Mouse (Mus musculus) fat pad, adult 2 months (tissue): ENCODE results near the gene Pknox1.
A peak's percentile ranks its signal among the peaks of the same experiment; 100 is the strongest.
"Not testable (repeated sequence)": the region's sequence is repeated elsewhere in the genome, so short reads cannot be mapped to it uniquely, and the experiment has no call there.

ENCODE experiments used
- DNase-seq: peaks from one replicate; pipeline ENCODE4 v3.0.0-alpha.2; 2011; ENCODE audit warnings: low read depth, low spot score; ENCODE audit errors: extremely low read depth

Pknox1 gene

DNA sequence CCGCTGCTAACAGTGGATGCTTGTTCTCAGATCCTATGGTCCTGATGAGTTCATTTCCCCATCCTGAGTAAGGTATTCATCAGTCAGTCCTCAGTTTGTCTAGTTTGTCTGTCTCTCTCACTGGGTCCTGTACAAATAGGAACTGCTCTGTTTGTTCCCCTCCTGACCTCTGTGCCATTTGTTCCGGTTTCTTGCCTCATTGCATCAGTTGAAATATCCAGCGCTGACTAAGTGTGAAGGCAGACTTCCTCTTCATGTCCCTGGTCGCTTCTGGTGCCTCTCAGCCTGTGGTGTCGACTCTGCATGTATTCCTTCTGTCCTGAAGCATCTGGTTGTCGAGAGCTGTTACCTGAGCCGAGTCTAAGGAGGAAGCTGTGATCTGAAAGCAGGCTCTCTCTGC, 30.1 kb downstream of the Pknox1 start:
- DNase-seq, result no peak

DNA sequence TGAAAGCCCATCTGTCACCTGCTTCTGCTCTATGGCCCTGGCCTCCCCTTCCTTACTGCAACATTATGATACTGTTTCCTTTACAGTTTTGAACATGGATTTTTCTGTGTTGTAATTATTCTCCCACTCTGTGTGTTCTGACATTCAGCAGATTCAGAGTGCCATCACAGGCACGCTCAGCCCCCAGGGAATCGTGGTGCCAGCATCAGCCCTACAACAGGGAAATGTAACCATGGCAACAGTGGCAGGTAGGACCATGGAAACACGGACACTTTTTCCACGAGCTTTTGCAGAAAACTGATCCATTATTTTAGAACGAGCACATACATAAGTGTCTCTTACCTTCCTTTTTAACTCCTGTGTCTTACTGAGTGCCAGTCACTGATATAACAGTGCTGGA, 30.5 kb downstream of the Pknox1 start:
- no peak for DNase-seq

DNA sequence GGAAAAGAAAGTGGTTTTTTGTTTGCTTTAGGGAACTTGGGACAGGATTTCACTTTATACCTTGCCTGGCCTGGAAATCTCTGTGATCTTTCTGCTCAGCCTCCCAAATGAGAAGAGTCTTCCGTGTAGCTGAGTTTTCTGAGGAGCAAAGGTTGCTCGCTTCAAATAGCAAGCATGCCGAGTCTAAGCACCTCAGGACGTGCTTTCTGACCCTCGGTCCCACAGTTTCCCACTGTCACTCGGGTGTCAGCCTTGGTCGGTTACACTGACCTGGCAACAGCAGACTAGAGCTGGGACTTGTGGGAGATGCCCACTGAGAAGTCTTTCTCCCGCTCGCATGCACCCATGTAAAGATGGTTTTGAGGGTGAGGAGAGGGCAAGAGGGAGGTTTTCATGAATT, 33.4 kb downstream of the Pknox1 start:
- no peak for DNase-seq

DNA sequence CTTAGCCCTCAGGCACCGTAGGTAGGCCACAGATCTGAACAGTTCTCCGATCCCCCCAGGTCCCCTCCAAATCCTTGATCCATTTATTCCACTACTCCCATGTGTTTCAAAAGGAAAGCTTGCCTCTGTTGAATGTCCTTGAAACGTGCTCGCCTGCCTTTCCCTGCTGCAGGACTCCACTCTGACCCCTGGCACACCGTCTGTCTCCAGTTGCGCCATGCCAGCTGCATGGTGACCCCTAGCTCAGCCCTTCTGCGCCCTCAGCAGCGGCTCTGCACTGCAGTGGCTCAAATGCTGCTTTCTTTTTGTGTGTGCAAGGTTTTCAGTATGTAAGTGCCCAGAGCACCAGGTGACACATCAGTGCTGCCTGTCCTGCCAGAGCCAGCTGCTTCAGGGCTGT, 34.1 kb downstream of the Pknox1 start:
- DNase-seq, result no peak

DNA sequence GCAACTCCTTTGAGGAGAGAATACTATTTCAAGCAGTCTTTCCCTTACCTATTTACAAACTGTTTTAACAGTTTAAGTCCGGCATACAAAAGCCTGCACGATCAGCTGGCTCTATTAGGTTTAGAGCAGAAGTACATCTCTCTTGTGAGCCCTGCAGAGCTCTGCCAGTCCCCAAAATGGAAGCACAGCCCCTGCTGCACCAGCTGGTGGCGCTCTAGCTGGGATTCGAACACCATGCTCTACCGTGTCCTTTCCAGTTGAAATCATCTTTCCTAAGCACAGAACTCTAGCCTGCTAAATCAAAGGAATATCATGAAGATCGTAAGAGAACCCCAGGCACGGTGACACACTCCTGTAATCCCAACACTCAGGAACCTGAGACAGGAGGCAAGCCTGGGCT, 41.9 kb downstream of the Pknox1 start:
- DNase-seq, result no peak

DNA sequence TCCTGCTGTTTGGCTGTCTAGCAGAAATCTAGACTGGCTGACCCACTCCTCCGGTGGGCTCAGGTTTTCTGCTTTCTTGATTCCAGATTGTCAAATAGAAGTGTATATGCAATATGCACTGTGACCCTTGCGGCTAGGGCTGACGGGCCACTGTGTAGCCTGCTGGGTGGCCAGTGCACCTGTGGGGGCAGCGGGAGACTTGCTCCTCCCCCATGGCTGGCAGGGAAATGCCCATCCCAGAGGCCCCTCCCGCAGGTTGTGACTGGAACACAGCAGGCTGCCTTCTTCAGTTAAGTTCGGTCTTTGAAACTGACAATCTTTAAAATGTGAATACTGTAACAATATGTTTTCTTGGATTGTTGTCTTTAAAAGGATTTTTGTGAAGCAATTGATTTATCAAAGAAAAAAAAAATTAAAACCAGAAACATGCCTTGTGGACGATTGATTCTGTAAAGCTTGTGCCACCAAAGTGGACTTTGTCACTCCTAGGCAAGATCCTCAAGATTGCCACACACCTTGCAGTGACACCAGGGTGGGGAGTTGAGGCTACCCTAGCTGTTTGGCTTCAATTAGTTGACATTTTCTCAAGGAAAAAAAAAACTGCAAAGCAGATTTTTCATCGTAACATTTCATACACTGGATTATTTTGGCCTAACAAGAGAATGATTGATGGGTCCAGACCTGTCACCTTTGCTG, 42.9 kb downstream of the Pknox1 start:
- DNase-seq, result no peak

DNA sequence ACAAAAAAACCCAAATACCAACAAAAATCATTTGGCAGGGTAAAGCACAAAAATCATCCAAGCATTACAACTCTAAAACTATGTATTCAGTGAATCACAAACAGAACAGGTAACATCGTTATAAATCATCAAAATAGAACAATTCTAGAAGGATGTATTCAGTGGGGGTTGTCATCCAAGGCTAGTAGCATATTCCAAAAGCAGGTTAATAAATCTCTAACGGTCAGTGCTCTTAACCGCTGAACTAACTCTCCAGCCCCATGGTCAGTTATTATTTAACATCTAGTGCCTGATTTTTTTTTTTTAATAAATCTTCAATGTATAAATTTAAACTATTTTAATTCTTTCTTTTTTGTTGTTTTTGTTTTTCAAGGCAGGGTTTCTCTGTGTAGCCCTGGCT, 44.6 kb downstream of the Pknox1 start:
- not testable (repeated sequence) for DNase-seq

DNA sequence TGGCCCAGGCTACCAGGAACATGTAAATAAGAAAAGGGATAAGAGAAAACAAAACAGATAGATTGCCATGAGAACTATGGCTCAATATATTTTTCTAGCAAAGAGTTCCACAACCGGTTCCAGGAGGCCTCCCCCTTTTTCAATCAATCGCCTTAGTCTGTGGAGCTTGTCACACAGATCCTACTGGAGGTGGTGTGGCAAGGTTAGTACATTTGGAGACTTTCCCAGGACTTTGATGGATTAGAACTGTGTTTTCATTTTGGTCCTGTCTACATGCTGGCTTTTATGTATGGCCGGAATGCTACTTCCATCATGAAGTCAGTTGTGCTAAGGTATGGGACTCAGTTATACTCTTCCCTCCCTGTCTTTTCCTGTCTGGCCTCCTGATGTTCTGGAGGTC, 45.4 kb downstream of the Pknox1 start:
- no peak for DNase-seq

DNA sequence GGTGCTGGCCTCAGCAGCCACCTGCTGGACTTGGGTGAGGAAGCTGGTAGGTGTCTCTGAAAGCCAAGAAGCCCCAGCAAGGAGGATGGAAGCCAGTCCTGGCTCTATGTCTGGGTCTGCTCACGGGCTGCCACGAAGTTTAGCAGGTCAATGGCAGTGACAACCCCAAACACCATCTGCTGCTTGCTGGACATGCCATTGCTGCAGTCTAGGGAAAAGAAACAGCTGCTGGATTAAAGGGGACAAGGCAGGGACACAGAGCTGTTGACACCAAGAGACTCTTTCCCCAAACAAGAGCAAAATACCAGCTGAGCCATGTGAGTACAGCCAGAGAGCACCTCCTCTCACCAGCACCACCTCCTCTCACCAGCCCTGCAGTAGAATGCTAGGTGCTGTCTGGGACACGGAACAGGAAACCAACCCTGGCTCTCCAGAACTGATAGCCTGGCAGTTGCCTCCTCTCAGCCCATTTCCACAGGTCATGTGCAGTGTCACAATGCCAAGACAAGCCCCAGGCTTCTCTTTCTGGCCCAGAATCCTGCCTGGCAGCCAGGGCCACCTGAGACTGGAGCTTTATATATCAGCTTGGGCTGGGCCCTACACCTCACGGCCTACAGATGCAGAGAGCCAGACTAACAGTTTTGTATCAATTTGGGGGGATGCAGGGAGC, 48.7 kb downstream of the Pknox1 start:
- DNase-seq, result no peak

DNA sequence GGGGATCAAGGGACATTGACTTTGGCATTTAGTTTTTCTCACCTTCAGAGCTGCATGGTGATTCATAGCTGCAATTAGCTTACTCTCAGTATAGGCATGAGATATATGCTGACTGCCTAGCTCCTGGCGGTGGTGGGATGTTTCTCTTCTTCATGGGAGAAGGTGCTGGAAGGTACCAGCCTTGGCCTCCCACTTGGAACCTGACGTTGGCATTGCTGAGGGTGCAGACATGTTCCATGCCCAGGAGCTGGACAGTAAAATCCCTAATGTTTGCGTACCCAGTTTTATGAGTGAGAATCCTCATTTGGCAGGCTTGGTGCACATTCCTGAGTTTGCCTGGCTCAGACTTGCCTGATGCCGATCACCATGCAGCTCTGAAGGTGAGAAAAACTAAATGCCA, 58.6 kb downstream of the Pknox1 start:
- DNase-seq, result peak; percentile 92

DNA sequence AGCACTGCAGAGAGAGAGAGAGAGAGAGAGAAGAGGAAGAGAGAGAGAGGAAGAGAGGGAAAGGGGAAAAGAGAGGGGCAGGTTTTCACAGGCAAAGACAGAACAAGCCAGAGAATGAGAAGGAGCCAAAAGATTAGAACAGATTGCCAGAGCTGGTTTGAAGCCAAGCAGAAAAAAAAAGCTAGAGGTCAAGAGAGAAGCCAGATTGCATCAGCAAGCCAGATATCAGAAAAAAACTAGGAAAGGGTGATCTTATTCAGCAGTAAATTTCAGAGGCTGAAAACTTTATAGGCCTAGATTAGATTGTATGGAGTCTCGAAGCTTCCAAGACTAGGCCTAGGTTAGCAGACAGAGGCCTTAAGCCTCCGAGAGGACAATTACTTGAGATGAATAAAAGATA, 63.4 kb downstream of the Pknox1 start:
- no peak for DNase-seq

DNA sequence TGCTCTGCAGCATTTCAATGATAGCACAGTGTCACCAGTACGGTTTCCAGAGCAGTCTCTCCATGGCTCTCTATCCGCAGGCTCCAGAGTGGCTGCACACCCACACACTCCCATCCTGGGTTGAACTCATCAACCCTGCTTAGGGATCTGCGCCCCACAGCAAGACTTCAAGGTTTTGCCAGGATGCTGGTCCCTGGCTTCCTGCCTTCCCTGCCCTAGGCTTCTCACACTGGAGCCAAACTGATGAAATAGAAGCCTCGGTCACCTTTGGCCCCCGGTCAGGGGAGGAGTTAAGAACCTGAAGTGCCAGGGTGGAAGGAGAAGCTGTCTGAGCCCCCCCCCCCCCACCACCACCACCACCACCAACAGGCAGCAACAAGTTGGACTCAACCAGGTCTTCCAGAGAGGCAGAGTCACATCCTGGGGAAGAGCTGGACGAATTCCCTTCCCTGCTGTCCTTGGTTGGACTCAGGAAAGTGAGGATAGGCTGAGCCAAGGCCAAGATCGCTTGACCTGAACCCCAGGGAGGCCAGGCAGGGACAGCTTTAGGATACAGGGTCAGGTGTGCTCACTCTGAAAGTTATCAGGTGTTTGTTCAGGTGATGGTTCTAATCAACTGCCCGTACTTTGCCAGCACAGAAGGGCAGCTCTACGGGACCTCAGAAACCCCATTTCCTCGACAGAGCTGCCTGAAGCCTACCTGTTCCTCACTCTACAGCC, 66.7 kb downstream of the Pknox1 start:
- no peak for DNase-seq

DNA sequence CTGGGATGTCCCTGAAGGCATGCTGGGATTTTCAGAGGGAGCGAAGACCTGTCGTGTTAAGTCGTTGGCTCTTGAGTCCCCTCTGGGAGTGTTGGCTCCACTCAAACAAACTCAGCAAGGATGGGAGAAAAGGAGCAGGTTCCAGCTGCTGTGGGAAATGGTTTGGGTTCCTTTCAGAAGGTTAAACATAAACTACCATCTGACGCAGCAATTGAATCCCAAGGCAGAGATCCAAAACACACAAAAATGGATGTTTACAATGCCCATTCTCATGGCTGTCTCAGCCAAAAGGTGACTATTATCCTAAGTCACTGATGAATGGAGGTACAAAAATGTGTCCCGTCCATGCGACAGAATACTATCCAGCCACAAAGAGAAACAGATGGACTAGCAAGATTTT, 68.5 kb downstream of the Pknox1 start:
- DNase-seq, result no peak

DNA sequence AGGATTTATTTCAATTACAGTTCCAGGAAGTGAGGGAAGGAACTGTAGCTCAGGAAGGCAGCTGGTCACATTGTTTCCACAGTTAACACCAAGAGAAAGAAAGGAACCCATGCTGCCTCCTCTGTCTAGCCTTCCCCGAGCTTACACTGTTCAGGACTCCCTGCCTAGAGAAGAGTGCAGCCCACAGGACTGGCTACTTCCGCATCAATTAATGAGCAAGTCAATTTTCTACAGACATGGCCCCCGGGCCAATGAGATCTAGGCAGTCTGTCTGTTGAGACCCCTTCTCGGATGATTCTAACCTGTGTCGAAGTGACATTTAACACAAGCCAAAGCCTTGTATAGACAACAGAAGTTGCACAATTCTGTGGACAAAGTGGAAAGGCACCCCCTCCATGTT, 70.4 kb downstream of the Pknox1 start:
- no peak for DNase-seq

DNA sequence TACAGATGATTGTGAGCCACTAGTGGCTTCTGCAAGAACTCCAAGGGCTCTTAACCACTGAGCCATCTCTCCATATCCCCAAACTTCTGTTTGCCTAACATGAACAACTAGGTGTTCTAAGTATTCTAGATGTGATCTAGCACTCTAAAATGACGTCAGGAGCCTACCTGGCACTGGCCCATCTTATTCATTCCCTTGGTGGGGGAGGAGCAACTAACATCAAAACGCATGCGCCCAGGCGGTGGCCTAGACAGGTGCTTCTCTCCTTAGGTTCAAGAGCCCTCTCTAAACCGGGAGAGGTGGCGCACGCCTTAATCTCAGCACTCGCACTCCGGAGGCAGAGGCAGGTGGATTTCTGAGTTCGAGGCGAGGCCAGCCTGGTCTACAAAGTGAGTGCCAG, 71.2 kb downstream of the Pknox1 start:
- no peak for DNase-seq

DNA sequence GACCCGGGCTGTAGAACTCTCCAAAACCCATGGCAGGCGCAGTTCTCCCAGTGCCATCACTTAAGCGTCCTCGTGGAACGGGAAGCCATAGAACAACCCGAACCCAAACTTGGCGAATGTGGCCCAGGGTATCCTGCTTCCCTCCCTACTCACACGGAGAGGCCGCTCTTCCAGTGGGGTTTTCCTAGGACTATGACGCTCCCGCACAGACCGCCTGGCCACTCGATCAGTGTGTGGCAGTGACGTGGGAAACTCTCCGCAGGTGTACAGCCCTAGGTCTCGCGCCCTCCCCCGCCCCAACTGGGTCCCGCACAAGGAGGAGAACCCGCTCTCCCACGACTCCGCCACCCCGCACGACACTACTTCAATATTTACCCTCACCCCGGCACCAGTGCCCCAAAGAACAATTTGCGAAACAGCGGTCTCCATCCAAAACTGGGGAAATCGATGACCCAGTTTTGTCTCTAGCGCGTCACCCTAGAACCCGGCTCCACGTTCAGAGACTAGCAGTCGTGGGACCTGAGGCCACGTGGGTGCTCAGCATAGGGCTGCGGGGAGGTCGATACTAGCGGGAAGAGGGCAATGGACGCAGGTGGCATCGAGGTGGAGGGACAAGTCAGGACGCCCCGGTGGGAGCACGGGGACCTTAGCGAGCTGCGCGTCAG, 71.9 kb downstream of the Pknox1 start:
- no peak for DNase-seq

DNA sequence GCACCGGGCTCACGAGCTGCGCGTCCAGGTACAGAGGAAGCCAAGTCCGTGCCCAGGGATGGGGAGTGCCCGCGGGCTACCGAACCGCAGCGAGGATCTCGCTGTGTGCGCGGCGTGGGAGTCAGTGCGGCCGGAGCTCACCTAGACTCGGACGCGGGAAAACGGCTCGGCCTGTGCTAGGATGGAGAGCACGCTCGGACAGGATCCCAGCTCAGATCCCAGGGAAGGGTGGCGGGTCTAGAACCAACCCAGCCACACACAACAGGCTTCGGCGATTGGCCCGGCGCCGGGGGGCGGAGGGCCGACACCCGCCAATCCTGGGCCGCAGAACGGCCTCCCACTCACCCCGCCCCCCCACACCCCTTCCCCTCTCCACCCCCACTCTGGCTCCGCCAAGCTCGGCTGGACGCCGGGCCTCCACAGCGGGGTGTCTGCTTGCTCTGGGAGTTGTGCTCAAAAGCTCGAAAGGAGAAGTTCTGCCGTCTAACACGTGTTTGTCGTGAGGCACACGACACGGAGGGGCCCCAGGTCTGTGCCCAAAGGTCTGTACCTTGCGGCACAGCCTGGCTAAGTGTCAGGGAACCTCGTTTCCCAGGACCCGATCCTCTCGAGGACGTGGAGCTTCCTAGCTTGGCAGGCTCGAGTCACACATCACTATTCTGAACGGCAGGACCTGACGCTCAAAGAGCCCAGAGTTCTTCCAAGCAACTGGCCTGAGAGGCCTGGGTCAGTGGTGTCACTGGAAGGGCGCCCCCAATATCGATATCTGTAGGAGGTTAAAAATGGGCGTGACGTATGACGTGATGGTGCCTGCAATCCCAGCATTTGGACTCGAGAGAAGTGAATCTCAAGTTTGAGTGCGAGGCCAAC, 72.6 kb downstream of the Pknox1 start, which contains the start of gene Cbs:
Cbs (minus strand) TSS at position 297 of the 870 bp plus-strand sequence.
- DNase-seq, result no peak

DNA sequence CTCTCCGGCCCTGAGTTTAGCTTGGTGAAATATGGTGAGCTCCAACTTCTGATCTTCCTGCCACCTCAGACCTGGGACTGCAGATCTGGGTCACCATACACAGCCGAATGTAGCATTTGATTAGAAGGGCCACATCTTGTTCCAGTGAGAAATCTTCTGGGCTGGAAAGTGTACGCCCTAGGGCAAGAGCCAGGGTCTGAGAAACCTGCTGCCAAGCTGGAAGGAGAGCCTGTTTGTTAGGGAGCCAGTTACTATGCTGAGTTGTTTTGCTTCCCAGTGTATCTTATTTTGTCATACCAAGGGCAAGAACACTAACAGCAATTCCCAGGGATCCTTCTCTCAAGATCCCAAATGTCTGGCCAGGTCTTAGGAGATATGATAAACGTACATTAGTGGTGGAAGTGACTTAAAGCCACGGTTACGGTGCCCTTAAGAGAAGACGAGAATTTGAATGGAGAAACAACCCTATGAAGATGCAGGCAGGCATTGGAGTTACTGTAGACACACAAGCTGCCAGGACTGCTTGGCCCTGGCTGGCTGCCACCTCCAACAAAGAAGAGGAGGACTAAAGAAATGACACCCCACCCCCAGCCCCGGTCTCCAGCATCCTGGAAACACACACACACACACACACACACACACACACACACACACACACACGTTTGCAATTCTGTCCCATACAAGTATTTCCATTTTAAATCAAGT, 73.5 kb downstream of the Pknox1 start:
- DNase-seq, result no peak

DNA sequence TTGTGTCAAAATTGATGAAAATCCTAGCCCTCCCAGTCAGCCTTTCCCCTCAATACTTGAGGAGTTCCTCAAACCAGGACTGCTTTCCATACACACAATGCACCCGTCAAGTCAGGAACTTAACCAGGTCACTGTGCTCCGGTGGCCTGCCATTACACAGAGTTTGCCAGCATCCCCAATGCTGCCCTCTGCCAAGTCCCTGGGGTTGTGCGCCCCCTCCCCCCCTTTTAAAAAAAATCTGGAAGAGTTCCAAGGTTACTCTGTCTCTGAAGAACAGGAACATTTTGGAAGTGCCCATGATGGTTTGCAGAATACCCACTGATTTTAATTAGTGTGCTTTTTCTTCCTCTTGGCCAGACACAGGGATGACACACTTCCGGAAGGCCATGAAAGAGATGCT, 75.1 kb downstream of the Pknox1 start:
- no peak for DNase-seq

DNA sequence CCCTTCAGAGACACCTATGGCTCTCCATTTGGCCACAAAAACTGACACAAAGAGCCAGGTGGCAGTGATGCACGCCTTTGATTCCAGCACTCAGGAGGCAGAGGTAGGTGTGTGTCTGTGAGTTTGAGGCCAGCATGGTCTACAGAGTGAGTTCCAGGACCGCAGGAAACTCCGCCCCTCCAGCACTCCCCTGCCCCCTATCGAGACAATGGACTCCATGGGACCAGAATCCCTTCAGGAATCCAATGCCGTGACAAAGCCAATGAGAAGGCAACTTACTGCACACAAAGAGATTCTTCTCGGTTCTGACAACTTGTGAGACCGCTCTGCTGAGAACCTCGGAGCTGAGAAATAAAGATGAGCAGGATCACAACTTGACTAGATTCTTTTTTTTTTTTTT, 77.8 kb downstream of the Pknox1 start:
- DNase-seq, result no peak
